Mouse (Mus musculus): ENCODE results near the gene Rgs5.

Gene Rgs5

DNA sequence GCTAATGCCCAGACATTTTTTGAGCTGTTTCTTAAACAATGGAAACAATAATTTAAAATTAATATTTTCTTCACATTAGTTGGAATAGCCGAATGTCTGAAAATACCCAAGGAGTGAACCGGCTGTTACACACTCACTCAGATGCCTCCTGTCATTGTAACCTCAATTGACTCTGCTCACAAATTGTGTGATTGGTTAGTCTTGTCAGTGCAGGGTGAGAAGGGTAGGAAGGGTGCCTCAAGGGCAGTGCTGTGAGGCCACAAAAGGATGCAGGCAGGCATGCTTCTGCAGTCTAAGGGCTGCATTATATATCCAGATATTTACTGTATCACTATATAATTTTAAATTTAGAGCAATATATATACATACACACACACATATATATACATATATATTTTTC lies 37.7 kb downstream of the Rgs5 start:
- TF ChIP-seq GATA4 (IDR thresholded peaks at IDR 0.05; ENCODE audit: insufficient replicate concordance, low read length) = no peak

- TF ChIP-seq GATA4 (IDR thresholded peaks at IDR 0.05; ENCODE audit: insufficient replicate concordance, low read length) = no peak
These were observed 38.2 kb downstream of the Rgs5 start for GRCm38 (mm10) chr1:169693537-169693936.

GRCm38 (mm10) chr1:169695356-169695755 lies 40.1 kb downstream of the Rgs5 start:
- TF ChIP-seq GATA4 (IDR thresholded peaks at IDR 0.05; ENCODE audit: insufficient replicate concordance, low read length) = no peak

DNA sequence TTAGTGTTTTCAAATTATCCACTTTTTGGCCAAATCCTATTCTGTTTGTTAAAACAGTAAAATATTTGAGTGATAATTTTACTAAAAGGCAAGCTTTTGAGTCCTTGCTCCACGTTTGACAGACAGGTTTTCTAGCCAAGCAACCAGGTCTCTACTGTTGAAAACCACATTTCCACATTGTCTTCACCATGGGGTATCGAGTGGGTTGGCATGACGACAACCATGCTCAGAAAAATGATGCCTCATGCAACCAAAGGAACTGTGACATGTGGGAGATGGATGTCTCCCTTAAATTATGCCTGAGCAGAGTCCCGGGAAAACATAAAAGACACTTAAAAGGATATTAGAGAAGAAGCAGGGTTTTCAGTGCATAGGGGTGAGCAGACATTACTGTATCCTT lies 41.9 kb downstream of the Rgs5 start:
- no peak for TF ChIP-seq GATA4 (IDR thresholded peaks at IDR 0.05; ENCODE audit: insufficient replicate concordance, low read length)

DNA sequence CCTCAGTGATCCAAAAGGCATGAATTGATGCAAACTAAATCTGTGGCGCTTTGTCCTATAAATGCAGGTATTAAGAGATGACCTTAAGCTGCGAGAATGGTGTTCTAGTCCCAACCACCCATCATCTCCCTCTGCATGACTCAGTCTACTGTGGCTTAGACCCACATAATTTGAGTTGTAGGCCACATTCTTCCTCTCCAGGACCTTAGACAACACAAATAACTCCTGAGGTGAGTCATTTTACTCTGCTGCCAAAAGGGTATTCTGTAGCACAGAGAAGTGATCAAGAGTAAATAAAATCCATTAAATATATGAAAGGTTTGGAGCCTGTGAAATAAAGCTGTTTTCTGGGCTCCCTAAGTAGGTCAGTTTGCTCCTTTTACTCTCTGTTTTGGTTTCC lies 43.9 kb downstream of the Rgs5 start:
- TF ChIP-seq GATA4 (IDR thresholded peaks at IDR 0.05; ENCODE audit: insufficient replicate concordance, low read length) = no peak

GRCm38 (mm10) chr1:169704395-169705087 lies 49.2 kb downstream of the Rgs5 start:
- no peak for TF ChIP-seq GATA4 (IDR thresholded peaks at IDR 0.05; ENCODE audit: insufficient replicate concordance, low read length)

DNA sequence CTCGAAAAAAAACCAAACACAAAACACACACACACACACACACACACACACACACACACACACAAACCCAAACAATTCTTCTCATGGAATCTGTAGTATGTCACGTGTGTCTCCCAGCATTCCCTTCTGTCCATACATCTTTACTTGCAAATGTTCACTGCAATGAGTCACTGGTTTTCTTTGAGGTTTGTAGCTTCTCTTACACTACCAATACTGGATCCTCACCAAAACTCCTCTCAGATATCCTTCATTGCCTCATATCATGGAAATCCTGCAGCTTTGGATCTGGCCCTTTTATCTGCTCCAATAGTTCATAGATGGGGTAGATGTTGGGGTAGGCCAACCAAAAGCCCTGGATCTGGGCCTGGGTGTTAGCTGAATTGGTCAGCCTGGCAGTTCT lies 66.5 kb downstream of the Rgs5 start:
- no peak for TF ChIP-seq GATA4 (IDR thresholded peaks at IDR 0.05; ENCODE audit: insufficient replicate concordance, low read length)

DNA sequence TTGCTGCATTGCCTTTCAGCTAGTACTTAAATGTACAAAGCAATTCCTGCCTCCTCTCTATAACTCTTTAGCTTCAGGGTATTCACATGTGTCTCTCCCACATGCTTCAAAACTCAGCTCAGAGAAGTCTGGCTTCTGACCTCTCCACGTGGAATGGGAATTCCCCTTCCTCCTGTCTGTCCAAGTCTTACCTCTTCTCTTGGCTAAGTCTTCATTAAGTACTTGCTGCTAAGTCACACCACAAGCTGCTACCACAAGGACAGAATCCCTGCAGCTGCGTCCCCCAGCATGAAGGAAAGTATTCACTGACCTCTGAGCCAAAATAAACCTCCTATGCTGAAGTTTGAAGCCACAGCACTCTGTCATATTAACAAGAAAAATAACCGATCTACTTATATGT lies 71.0 kb downstream of the Rgs5 start:
- no peak for TF ChIP-seq GATA4 (IDR thresholded peaks at IDR 0.05; ENCODE audit: insufficient replicate concordance, low read length)

GRCm38 (mm10) chr1:169730599-169731100 lies 75.3 kb downstream of the Rgs5 start:
- no peak for TF ChIP-seq GATA4 (IDR thresholded peaks at IDR 0.05; ENCODE audit: insufficient replicate concordance, low read length)

- TF ChIP-seq GATA4 (IDR thresholded peaks at IDR 0.05; ENCODE audit: insufficient replicate concordance, low read length) = no peak
These were observed 80.8 kb downstream of the Rgs5 start for GRCm38 (mm10) chr1:169736139-169736538.

- TF ChIP-seq GATA4 (IDR thresholded peaks at IDR 0.05; ENCODE audit: insufficient replicate concordance, low read length) = no peak
These were observed 81.9 kb downstream of the Rgs5 start for GRCm38 (mm10) chr1:169737231-169737630.

DNA sequence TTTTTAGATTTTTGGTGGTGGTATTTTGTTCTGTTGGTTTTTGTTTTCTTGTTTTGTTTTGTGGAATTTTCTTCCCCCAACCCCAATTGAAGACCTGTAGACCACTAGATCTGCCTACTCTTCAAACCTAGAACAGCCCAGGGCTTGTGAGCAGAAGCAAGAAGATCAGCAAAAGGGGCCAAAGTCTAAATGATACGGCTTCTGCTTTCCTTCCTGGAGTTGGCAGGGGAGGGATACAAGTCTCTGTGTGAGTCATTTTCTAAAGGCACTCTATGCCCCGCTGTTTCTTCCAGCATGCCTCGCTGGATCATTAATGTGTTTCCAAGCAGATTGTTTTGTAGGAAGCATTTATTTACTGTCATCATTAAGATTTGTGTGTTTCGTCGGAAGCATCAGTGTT lies 85.8 kb downstream of the Rgs5 start:
- TF ChIP-seq GATA4 (IDR thresholded peaks at IDR 0.05; ENCODE audit: insufficient replicate concordance, low read length) = no peak
